Mouse (Mus musculus): Measurements from ENCODE around the gene Gm20388. TPM values are rescaled to one million over a fixed set of nuclear protein-coding genes. Genes with fewer than 3 reads are reported as not detected.
A peak's percentile ranks its signal among the peaks of the same experiment; 100 is the strongest.

Gm20388 gene
- total and polyA plus RNA-seq, 2 experiments from 2014 or later: 17.3 TPM; not detected in 1

- TF ChIP-seq CTCF (IDR thresholded peaks at IDR 0.05; ENCODE audit: low read depth) (no peak), EP300 (IDR thresholded peaks at IDR 0.05; ENCODE audit: low read depth) (no peak)
- DNase-seq (ENCODE audit: low spot score): peak; percentile 5
- no peak overlapping the region for H3K27ac ChIP-seq (ENCODE audit: low read depth)
- no peak overlapping the region for H3K4me3 ChIP-seq (ENCODE audit: low read depth, low read length)
- H3K4me2 ChIP-seq (ENCODE audit: low read depth, low read length): no peak overlapping the region
- H3K9ac ChIP-seq (replicated peaks; ENCODE audit: low read depth, low read length): no peak overlapping the region
- no peaks in the 10 kb centered on the region for H3K36me3 ChIP-seq (replicated peaks; ENCODE audit: control insufficient read depth, insufficient read depth, low read length)
- 54% methylated on average over 4 of the region's 4 CpGs for WGBS
- H3K4me1 ChIP-seq (ENCODE audit: control insufficient read depth, insufficient read depth): peaks cover 3% of the 10 kb centered on the region; the same call in 1 of the 2 replicates
- H3K27me3 ChIP-seq (ENCODE audit: control insufficient read depth, insufficient read depth, low read length): peaks cover 37% of the 10 kb centered on the region
- no peaks in the 10 kb centered on the region for H3K9me3 ChIP-seq (replicated peaks; ENCODE audit: control insufficient read depth, low read length)
- ATAC-seq (ENCODE audit: insufficient read depth, low read depth): no peak
Measured at GRCm38 (mm10) chr8:120176605-120177004, 266.0 kb downstream of the Gm20388 start.

- no peak within 1 kb of the TSS for H3K4me3 ChIP-seq (ENCODE audit: low read depth, low read length)
- no peak within 1 kb of the TSS for H3K27ac ChIP-seq (ENCODE audit: low read depth)
Measured at GRCm38 (mm10) chr8:120177318-120178123, 266.9 kb downstream of the Gm20388 start, which contains the start of gene Fam92b. Gene Fam92b (minus strand): TSS chr8:120177466.

GRCm38 (mm10) chr8:120178124-120178514 is 267.5 kb downstream of the Gm20388 start:
- WGBS: 14% methylated on average over 10 of the region's 10 CpGs
- Histone ChIP-seq H3K27me3 (ENCODE audit: control insufficient read depth, insufficient read depth, low read length) (peaks cover 37% of the 10 kb centered on the region), H3K4me3 (ENCODE audit: low read depth, low read length) (no peak overlapping the region), H3K27ac (ENCODE audit: low read depth) (no peak overlapping the region), H3K4me1 (ENCODE audit: control insufficient read depth, insufficient read depth) (peaks cover 3% of the 10 kb centered on the region; the same call in 1 of the 2 replicates), H3K36me3 (replicated peaks; ENCODE audit: control insufficient read depth, insufficient read depth, low read length) (no peaks in the 10 kb centered on the region), H3K4me2 (ENCODE audit: low read depth, low read length) (no peak overlapping the region), H3K9ac (replicated peaks; ENCODE audit: low read depth, low read length) (no peak overlapping the region), H3K9me3 (replicated peaks; ENCODE audit: control insufficient read depth, low read length) (no peaks in the 10 kb centered on the region)
- peak; percentile 4 for DNase-seq (ENCODE audit: low spot score)
- TF ChIP-seq CTCF (IDR thresholded peaks at IDR 0.05; ENCODE audit: low read depth) (no peak), EP300 (IDR thresholded peaks at IDR 0.05; ENCODE audit: low read depth) (no peak)
- ATAC-seq (ENCODE audit: insufficient read depth, low read depth): no peak

More at GRCm38 (mm10) chr8:120177318-120178123, 266.9 kb downstream of the Gm20388 start, which contains the start of gene Fam92b:
- WGBS: 2% methylated on average over 16 of the region's 26 CpGs
- Histone ChIP-seq H3K4me2 (ENCODE audit: low read depth, low read length) (no peak within 1 kb of the TSS), H3K36me3 (replicated peaks; ENCODE audit: control insufficient read depth, insufficient read depth, low read length) (no peaks in the 10 kb centered on the region), H3K4me1 (ENCODE audit: control insufficient read depth, insufficient read depth) (peaks cover 3% of the 10 kb centered on the region; the same call in 1 of the 2 replicates), H3K9me3 (replicated peaks; ENCODE audit: control insufficient read depth, low read length) (no peaks in the 10 kb centered on the region), H3K27me3 (ENCODE audit: control insufficient read depth, insufficient read depth, low read length) (peaks cover 37% of the 10 kb centered on the region), H3K9ac (replicated peaks; ENCODE audit: low read depth, low read length) (no peak within 1 kb of the TSS)
- TF ChIP-seq EP300 (IDR thresholded peaks at IDR 0.05; ENCODE audit: low read depth) (no peak), CTCF (IDR thresholded peaks at IDR 0.05; ENCODE audit: low read depth) (no peak)
- DNase-seq (ENCODE audit: low spot score) (peak; percentile 90), ATAC-seq (ENCODE audit: insufficient read depth, low read depth) (peak; percentile 78)

GRCm38 (mm10) chr8:120179027-120179431 is 268.4 kb downstream of the Gm20388 start:
- Histone ChIP-seq H3K27me3 (ENCODE audit: control insufficient read depth, insufficient read depth, low read length) (peaks cover 36% of the 10 kb centered on the region), H3K9me3 (replicated peaks; ENCODE audit: control insufficient read depth, low read length) (no peaks in the 10 kb centered on the region), H3K27ac (ENCODE audit: low read depth) (no peak overlapping the region), H3K36me3 (replicated peaks; ENCODE audit: control insufficient read depth, insufficient read depth, low read length) (no peaks in the 10 kb centered on the region), H3K4me1 (ENCODE audit: control insufficient read depth, insufficient read depth) (peaks cover 3% of the 10 kb centered on the region; the same call in 1 of the 2 replicates), H3K4me2 (ENCODE audit: low read depth, low read length) (peak overlapping the region; percentile 49), H3K9ac (replicated peaks; ENCODE audit: low read depth, low read length) (no peak overlapping the region), H3K4me3 (ENCODE audit: low read depth, low read length) (0 out of 2 replicates have a peak overlapping the region, but pooled peaks have one; percentile 7)
- DNase-seq (ENCODE audit: low spot score) (peak; percentile 71), ATAC-seq (ENCODE audit: insufficient read depth, low read depth) (peak; percentile 75)
- 1% methylated on average over 10 of the region's 10 CpGs for WGBS
- TF ChIP-seq EP300 (IDR thresholded peaks at IDR 0.05; ENCODE audit: low read depth) (no peak), CTCF (IDR thresholded peaks at IDR 0.05; ENCODE audit: low read depth) (peak; percentile 99)

- DNase-seq (ENCODE audit: low spot score): no peak
- Histone ChIP-seq H3K27me3 (ENCODE audit: control insufficient read depth, insufficient read depth, low read length) (peaks cover 22% of the 10 kb centered on the region), H3K9me3 (replicated peaks; ENCODE audit: control insufficient read depth, low read length) (no peaks in the 10 kb centered on the region), H3K9ac (replicated peaks; ENCODE audit: low read depth, low read length) (no peak overlapping the region), H3K36me3 (replicated peaks; ENCODE audit: control insufficient read depth, insufficient read depth, low read length) (no peaks in the 10 kb centered on the region), H3K4me3 (ENCODE audit: low read depth, low read length) (no peak overlapping the region), H3K27ac (ENCODE audit: low read depth) (no peak overlapping the region), H3K4me1 (ENCODE audit: control insufficient read depth, insufficient read depth) (peaks cover 16% of the 10 kb centered on the region), H3K4me2 (ENCODE audit: low read depth, low read length) (no peak overlapping the region)
- TF ChIP-seq CTCF (IDR thresholded peaks at IDR 0.05; ENCODE audit: low read depth) (no peak), EP300 (IDR thresholded peaks at IDR 0.05; ENCODE audit: low read depth) (no peak)
- ATAC-seq (ENCODE audit: insufficient read depth, low read depth): no peak
- 69% methylated on average over 7 of the region's 7 CpGs for WGBS
Measured at GRCm38 (mm10) chr8:120180445-120180970, 269.9 kb downstream of the Gm20388 start.
